Mouse (Mus musculus): ENCODE measurements around the gene Glt28d2. TPM values are rescaled to one million over a fixed set of nuclear protein-coding genes. Genes with fewer than 3 reads are reported as not detected.

Gene Glt28d2
- 0.02 and 0.22 TPM in 2 replicates for polyA plus RNA-seq (2012; rRNA removed)

DNA sequence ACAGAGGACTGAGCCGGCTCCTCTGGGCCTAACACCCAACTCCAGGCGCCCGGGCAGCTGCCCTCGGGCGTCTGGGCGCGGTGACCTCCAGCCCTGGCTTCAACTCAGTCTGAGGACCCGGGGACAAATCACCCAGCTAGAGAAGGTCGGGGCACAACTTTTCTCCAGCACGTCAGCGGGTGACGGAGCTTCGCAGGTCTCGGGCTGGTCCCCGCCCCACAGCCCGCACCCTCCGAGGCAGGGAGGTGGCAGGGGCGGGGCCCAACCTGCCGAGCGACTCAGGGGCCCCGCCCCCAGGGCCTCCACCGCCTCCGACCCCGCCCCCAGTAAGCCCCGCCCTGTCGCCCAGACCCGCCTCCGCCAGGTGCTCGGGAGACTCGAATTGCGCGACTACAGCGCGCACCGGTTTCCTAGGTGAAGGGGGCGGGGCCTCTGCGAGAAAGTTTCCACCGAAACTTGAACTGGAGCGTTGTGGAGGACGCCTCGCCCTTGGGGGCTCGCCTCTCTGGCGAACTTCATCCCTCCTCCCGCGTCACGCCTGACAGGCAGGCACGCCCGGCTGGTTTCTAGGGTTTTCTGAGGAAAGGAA lies at the start of gene Glt28d2, which contains the start of gene Gm37240:
TSS of gene Glt28d2 (minus strand) at position 278 of the 589 bp plus-strand sequence.
TSS of gene Gm37240 (minus strand) at position 280 of the 589 bp plus-strand sequence.

Other genes with a start within 250 kb of the Glt28d2 start
- 0.25 and 0.99 TPM in 2 replicates for gene Fam160a1, start 70.2 kb downstream of the Glt28d2 start, polyA plus RNA-seq (2012; rRNA removed)
- gene Gm37240, start within 50 bp of the Glt28d2 start, polyA plus RNA-seq (2012; rRNA removed): 0.22 and 0.43 TPM in 2 replicates
- 9.5 and 12.6 TPM in 2 replicates for gene Sh3d19, start 83.6 kb upstream of the Glt28d2 start, polyA plus RNA-seq (2012; rRNA removed)
- gene Prss48, start 115.0 kb upstream of the Glt28d2 start, polyA plus RNA-seq (2012; rRNA removed): not detected in 2 replicates

Data from central nervous system, embryonic 11.5 days (tissue).